Mouse (Mus musculus): ENCODE data around the gene AL731706.2. TPM values are rescaled to one million over a fixed set of nuclear protein-coding genes. Genes with fewer than 3 reads are reported as not detected.

Gene AL731706.2
- polyA plus RNA-seq (2011; ENCODE audit: insufficient read depth, insufficient read length, low read depth, missing spikeins), result 14.7 TPM in 1 of 2 replicates, not detected in the other

GRCm38 (mm10) chr2:136885579-136885978, at the start of gene AL731706.2:
TSS of gene AL731706.2 (minus strand) at chr2:136885679.
- no peak within 1 kb of the TSS for H3K27ac ChIP-seq (ENCODE audit: insufficient read depth, low read length)
- no peaks in the 10 kb centered on the region for H3K27me3 ChIP-seq (ENCODE audit: control insufficient read depth, insufficient read depth, low read length, poor library complexity, severe bottlenecking)
- no peaks in the 10 kb centered on the region for H3K4me1 ChIP-seq (ENCODE audit: control insufficient read depth, insufficient read depth, low read length)
- peaks cover 38% of the 10 kb centered on the region for H3K36me3 ChIP-seq (ENCODE audit: control insufficient read depth, insufficient read depth, low read length, poor library complexity, severe bottlenecking)
- no peaks in the 10 kb centered on the region for H3K9me3 ChIP-seq (replicated peaks; ENCODE audit: control insufficient read depth, insufficient read depth, low read length, poor library complexity, severe bottlenecking)
- no peak within 1 kb of the TSS for H3K4me3 ChIP-seq (ENCODE audit: low read depth, low read length)
- TF ChIP-seq EP300 (IDR thresholded peaks at IDR 0.05; ENCODE audit: insufficient read depth, low read depth, low read length) (no peak), CTCF (IDR thresholded peaks at IDR 0.05; ENCODE audit: low read depth, low read length) (no peak), POLR2A (IDR thresholded peaks at IDR 0.05; ENCODE audit: insufficient read depth, low read length) (no peak)
- no peak within 1 kb of the TSS for H3K9ac ChIP-seq (ENCODE audit: low read depth, poor library complexity, severe bottlenecking)

- Histone ChIP-seq H3K36me3 (ENCODE audit: control insufficient read depth, insufficient read depth, low read length, poor library complexity, severe bottlenecking) (no peaks in the 10 kb centered on the region), H3K4me1 (ENCODE audit: control insufficient read depth, insufficient read depth, low read length) (no peaks in the 10 kb centered on the region), H3K9me3 (replicated peaks; ENCODE audit: control insufficient read depth, insufficient read depth, low read length, poor library complexity, severe bottlenecking) (no peaks in the 10 kb centered on the region), H3K9ac (ENCODE audit: low read depth, poor library complexity, severe bottlenecking) (no peak overlapping the region), H3K27ac (ENCODE audit: insufficient read depth, low read length) (no peak overlapping the region), H3K4me3 (ENCODE audit: low read depth, low read length) (no peak overlapping the region), H3K27me3 (ENCODE audit: control insufficient read depth, insufficient read depth, low read length, poor library complexity, severe bottlenecking) (no peaks in the 10 kb centered on the region)
- TF ChIP-seq EP300 (IDR thresholded peaks at IDR 0.05; ENCODE audit: insufficient read depth, low read depth, low read length), result no peak
- no peak for TF ChIP-seq CTCF (IDR thresholded peaks at IDR 0.05; ENCODE audit: low read depth, low read length)
- no peak for TF ChIP-seq POLR2A (IDR thresholded peaks at IDR 0.05; ENCODE audit: insufficient read depth, low read length)
Observed at GRCm38 (mm10) chr2:136921003-136921408, 35.5 kb upstream of the AL731706.2 start.

- Histone ChIP-seq H3K9ac (ENCODE audit: low read depth, poor library complexity, severe bottlenecking) (no peak overlapping the region), H3K27me3 (ENCODE audit: control insufficient read depth, insufficient read depth, low read length, poor library complexity, severe bottlenecking) (no peaks in the 10 kb centered on the region), H3K36me3 (ENCODE audit: control insufficient read depth, insufficient read depth, low read length, poor library complexity, severe bottlenecking) (no peaks in the 10 kb centered on the region), H3K27ac (ENCODE audit: insufficient read depth, low read length) (no peak overlapping the region), H3K9me3 (replicated peaks; ENCODE audit: control insufficient read depth, insufficient read depth, low read length, poor library complexity, severe bottlenecking) (no peaks in the 10 kb centered on the region), H3K4me3 (ENCODE audit: low read depth, low read length) (no peak overlapping the region), H3K4me1 (ENCODE audit: control insufficient read depth, insufficient read depth, low read length) (no peaks in the 10 kb centered on the region)
- TF ChIP-seq POLR2A (IDR thresholded peaks at IDR 0.05; ENCODE audit: insufficient read depth, low read length) (no peak), CTCF (IDR thresholded peaks at IDR 0.05; ENCODE audit: low read depth, low read length) (no peak), EP300 (IDR thresholded peaks at IDR 0.05; ENCODE audit: insufficient read depth, low read depth, low read length) (no peak)
Observed at GRCm38 (mm10) chr2:136920257-136920993, 34.9 kb upstream of the AL731706.2 start.

GRCm38 (mm10) chr2:136919433-136919832, 34.0 kb upstream of the AL731706.2 start:
- Histone ChIP-seq H3K9me3 (replicated peaks; ENCODE audit: control insufficient read depth, insufficient read depth, low read length, poor library complexity, severe bottlenecking) (no peaks in the 10 kb centered on the region), H3K9ac (ENCODE audit: low read depth, poor library complexity, severe bottlenecking) (no peak overlapping the region), H3K27ac (ENCODE audit: insufficient read depth, low read length) (no peak overlapping the region), H3K27me3 (ENCODE audit: control insufficient read depth, insufficient read depth, low read length, poor library complexity, severe bottlenecking) (no peaks in the 10 kb centered on the region), H3K4me3 (ENCODE audit: low read depth, low read length) (no peak overlapping the region), H3K4me1 (ENCODE audit: control insufficient read depth, insufficient read depth, low read length) (no peaks in the 10 kb centered on the region), H3K36me3 (ENCODE audit: control insufficient read depth, insufficient read depth, low read length, poor library complexity, severe bottlenecking) (no peaks in the 10 kb centered on the region)
- TF ChIP-seq CTCF (IDR thresholded peaks at IDR 0.05; ENCODE audit: low read depth, low read length), result no peak
- no peak for TF ChIP-seq POLR2A (IDR thresholded peaks at IDR 0.05; ENCODE audit: insufficient read depth, low read length)
- no peak for TF ChIP-seq EP300 (IDR thresholded peaks at IDR 0.05; ENCODE audit: insufficient read depth, low read depth, low read length)

- Histone ChIP-seq H3K36me3 (ENCODE audit: control insufficient read depth, insufficient read depth, low read length, poor library complexity, severe bottlenecking) (no peaks in the 10 kb centered on the region), H3K27ac (ENCODE audit: insufficient read depth, low read length) (no peak overlapping the region), H3K9ac (ENCODE audit: low read depth, poor library complexity, severe bottlenecking) (no peak overlapping the region), H3K4me3 (ENCODE audit: low read depth, low read length) (no peak overlapping the region), H3K27me3 (ENCODE audit: control insufficient read depth, insufficient read depth, low read length, poor library complexity, severe bottlenecking) (no peaks in the 10 kb centered on the region), H3K9me3 (replicated peaks; ENCODE audit: control insufficient read depth, insufficient read depth, low read length, poor library complexity, severe bottlenecking) (no peaks in the 10 kb centered on the region), H3K4me1 (ENCODE audit: control insufficient read depth, insufficient read depth, low read length) (no peaks in the 10 kb centered on the region)
- TF ChIP-seq POLR2A (IDR thresholded peaks at IDR 0.05; ENCODE audit: insufficient read depth, low read length), result no peak
- no peak for TF ChIP-seq EP300 (IDR thresholded peaks at IDR 0.05; ENCODE audit: insufficient read depth, low read depth, low read length)
- no peak for TF ChIP-seq CTCF (IDR thresholded peaks at IDR 0.05; ENCODE audit: low read depth, low read length)
Observed at GRCm38 (mm10) chr2:136914334-136914902, 28.9 kb upstream of the AL731706.2 start.

GRCm38 (mm10) chr2:136913021-136913420, 27.5 kb upstream of the AL731706.2 start:
- no peak overlapping the region for H3K27ac ChIP-seq (ENCODE audit: insufficient read depth, low read length)

More at GRCm38 (mm10) chr2:136913021-136913420, 27.5 kb upstream of the AL731706.2 start:
- Histone ChIP-seq H3K4me1 (ENCODE audit: control insufficient read depth, insufficient read depth, low read length) (no peaks in the 10 kb centered on the region), H3K9me3 (replicated peaks; ENCODE audit: control insufficient read depth, insufficient read depth, low read length, poor library complexity, severe bottlenecking) (no peaks in the 10 kb centered on the region), H3K4me3 (ENCODE audit: low read depth, low read length) (no peak overlapping the region), H3K9ac (ENCODE audit: low read depth, poor library complexity, severe bottlenecking) (no peak overlapping the region), H3K36me3 (ENCODE audit: control insufficient read depth, insufficient read depth, low read length, poor library complexity, severe bottlenecking) (no peaks in the 10 kb centered on the region), H3K27me3 (ENCODE audit: control insufficient read depth, insufficient read depth, low read length, poor library complexity, severe bottlenecking) (no peaks in the 10 kb centered on the region)
- TF ChIP-seq POLR2A (IDR thresholded peaks at IDR 0.05; ENCODE audit: insufficient read depth, low read length) (no peak), EP300 (IDR thresholded peaks at IDR 0.05; ENCODE audit: insufficient read depth, low read depth, low read length) (no peak), CTCF (IDR thresholded peaks at IDR 0.05; ENCODE audit: low read depth, low read length) (no peak)

Data from ES-Bruce4 (cell line).